ENCODE assay signal across 9 mouse cellular contexts in genomic region chr14:20398864-20399263, GRCm38 (mm10). TPM values are rescaled to one million over a fixed set of nuclear protein-coding genes. Genes with fewer than 3 reads are reported as not detected.
DNase-seq lines count a peak whose midpoint lies in the region; ATAC-seq and TF ChIP-seq lines count a peak whose summit lies in the region.
"Had no signal": no experiment of that assay in that cellular context is flagged by ENCODE, and none has a peak within 500 bp of the region (broad histone marks: within the 10 kb centered on the region; RNA-seq: fewer than 3 reads in every experiment).

No protein-coding gene starts in this region.

- no peak overlapping the region for H3K27ac ChIP-seq in lung, embryonic 14.5 days (ENCODE audit: low read depth)
- H3K27ac ChIP-seq: heart, embryonic 13.5 days had no signal

- H3K9ac ChIP-seq in lung, embryonic 14.5 days, result no peak overlapping the region
- H3K9ac ChIP-seq: heart, embryonic 13.5 days had no signal

- no peaks in the 10 kb centered on the region for H3K9me3 ChIP-seq in lung, embryonic 14.5 days (ENCODE audit: low read depth, low read length)
- H3K9me3 ChIP-seq: heart, embryonic 13.5 days had no signal

- peak; percentile 23 for DNase-seq in embryo, embryonic 10 days (ENCODE audit: low spot score)
- DNase-seq in embryo, embryonic 9.5 days (ENCODE audit: extremely low spot score), result no peak
- DNase-seq in lung, embryonic 14.5 days, result peak; percentile 64
- no peak for DNase-seq in lung, adult 18-20 months
- peak; percentile 63 to 79 for DNase-seq in adrenal gland, postnatal 36 days
- peak; percentile 29 to 34 for DNase-seq in spleen, postnatal 36 days (ENCODE audit: low spot score in 2 of 2)
- DNase-seq in right cerebral cortex, postnatal 25 days, result no peak
- no peak for DNase-seq in right cerebral cortex, adult 2 months (ENCODE audit: low spot score in 2 of 2)

- H3K27me3 ChIP-seq in lung, embryonic 14.5 days (ENCODE audit: insufficient read depth, low read length), result no peaks in the 10 kb centered on the region
- H3K27me3 ChIP-seq: heart, embryonic 13.5 days had no signal

- ATAC-seq in lung, embryonic 14.5 days (ENCODE audit: insufficient read depth), result no peak

- H3K36me3 ChIP-seq in lung, embryonic 14.5 days (ENCODE audit: insufficient read depth), result no peaks in the 10 kb centered on the region
- H3K36me3 ChIP-seq: heart, embryonic 13.5 days had no signal

- no peak overlapping the region for H3K4me2 ChIP-seq in lung, embryonic 14.5 days
- H3K4me2 ChIP-seq: heart, embryonic 13.5 days had no signal

- no peak overlapping the region for H3K4me3 ChIP-seq in lung, embryonic 14.5 days (ENCODE audit: low read depth, low read length)
- H3K4me3 ChIP-seq: heart, embryonic 13.5 days had no signal

- WGBS in lung, embryonic 14.5 days, result 37% methylated on average over 4 of the region's 4 CpGs

- TF ChIP-seq CTCF in lung, embryonic 14.5 days (IDR thresholded peaks at IDR 0.05; ENCODE audit: low read depth), result peak; percentile 49

- peaks cover 3% of the 10 kb centered on the region; the same call in 1 of the 2 replicates for H3K4me1 ChIP-seq in lung, embryonic 14.5 days (ENCODE audit: insufficient read depth)

RNA-seq across cellular contexts. Expression of gene Mrps16, which starts 5.4 kb away (rescaled TPM):
- 93.5 and 96.8 TPM in 2 replicates for polyA plus RNA-seq in lung, embryonic 14.5 days (2014; fragmentation: Nextera tagmentation; extraction: Ambion mirVana)
- 10 to 100 TPM; 70.9 to 73.6 TPM for total RNA-seq in adrenal gland, postnatal 36 days (2021)

RNA-seq across cellular contexts. Expression of gene Dnajc9, which starts 10.2 kb away (rescaled TPM):
- 165 and 183 TPM in 2 replicates for polyA plus RNA-seq in lung, embryonic 14.5 days (2014; fragmentation: Nextera tagmentation; extraction: Ambion mirVana)
- total RNA-seq in adrenal gland, postnatal 36 days (2021), result 10 to 100 TPM; 30.8 to 39.5 TPM

RNA-seq across cellular contexts. Expression of gene Fam149b, which starts 50.9 kb away (rescaled TPM):
- 42.8 and 44.4 TPM in 2 replicates for polyA plus RNA-seq in lung, embryonic 14.5 days (2014; fragmentation: Nextera tagmentation; extraction: Ambion mirVana)
- 10 to 100 TPM; 32.4 to 33.8 TPM for total RNA-seq in adrenal gland, postnatal 36 days (2021)

RNA-seq across cellular contexts. Expression of gene Ecd, which starts 50.9 kb away (rescaled TPM):
- 56.8 and 60.6 TPM in 2 replicates for polyA plus RNA-seq in lung, embryonic 14.5 days (2014; fragmentation: Nextera tagmentation; extraction: Ambion mirVana)
- total RNA-seq in adrenal gland, postnatal 36 days (2021), result 10 to 100 TPM; 40.9 to 42.2 TPM

RNA-seq across cellular contexts. Expression of gene Cfap70, which starts 53.2 kb away (rescaled TPM):
- 0.12 and 0.82 TPM in 2 replicates for polyA plus RNA-seq in lung, embryonic 14.5 days (2014; fragmentation: Nextera tagmentation; extraction: Ambion mirVana)
- total RNA-seq in adrenal gland, postnatal 36 days (2021), result 1 to 10 TPM; 1.1 to 2.6 TPM

Comparison
In these comparisons a context has a peak if more than half of its experiments do, and no peak if none do; other contexts are left out.
1. DNase-seq: peak in embryo, embryonic 10 days (single experiment), lung, embryonic 14.5 days (single experiment), adrenal gland, postnatal 36 days (2 of 2) and spleen, postnatal 36 days (2 of 2); none in embryo, embryonic 9.5 days (single experiment), lung, adult 18-20 months (0 of 2), right cerebral cortex, postnatal 25 days (single experiment) and right cerebral cortex, adult 2 months (0 of 2).